Mouse (Mus musculus) adrenal gland, adult 18-20 months (tissue): Measurements from ENCODE around the gene C1galt1c1. TPM values are rescaled to one million over a fixed set of nuclear protein-coding genes. Genes with fewer than 3 reads are reported as not detected.

Experiments
- DNase-seq, 2 experiments: peaks; one replicate each; pipeline ENCODE4 v3.0.0; 2021 to 2022; ENCODE audit warnings: low spot score in 2 of 2
- long read RNA-seq, 2 experiments: library from polyadenylated mRNA; stranded (forward); transcript quantifications; one replicate each; pipeline ENCODE4 v2.0.0; 2021
- total RNA-seq, 2 experiments: library from RNA; stranded (reverse); gene quantifications; 1 replicate in 1 of 2; 2 replicates in 1 of 2; pipeline ENCODE4 v1.2.3; 2021

C1galt1c1 gene
- total RNA-seq = 10 to 100 TPM; 24.8 to 28.0 TPM
- long read RNA-seq, experiment 1, transcript C1galt1c1-201 (2 exons, 1,449 nt) = major isoform, 8 of 8 reads
- long read RNA-seq, experiment 1, partial matches to known transcripts = 0 of 8 reads
- long read RNA-seq, experiment 1, other reads (novel, unspliced or antisense) = 0 of 8 reads
- long read RNA-seq, experiment 2, transcript C1galt1c1-201 (2 exons, 1,449 nt) = major isoform, 27 of 27 reads
- long read RNA-seq, experiment 2, partial matches to known transcripts = 0 of 27 reads
- long read RNA-seq, experiment 2, other reads (novel, unspliced or antisense) = 0 of 27 reads

DNA sequence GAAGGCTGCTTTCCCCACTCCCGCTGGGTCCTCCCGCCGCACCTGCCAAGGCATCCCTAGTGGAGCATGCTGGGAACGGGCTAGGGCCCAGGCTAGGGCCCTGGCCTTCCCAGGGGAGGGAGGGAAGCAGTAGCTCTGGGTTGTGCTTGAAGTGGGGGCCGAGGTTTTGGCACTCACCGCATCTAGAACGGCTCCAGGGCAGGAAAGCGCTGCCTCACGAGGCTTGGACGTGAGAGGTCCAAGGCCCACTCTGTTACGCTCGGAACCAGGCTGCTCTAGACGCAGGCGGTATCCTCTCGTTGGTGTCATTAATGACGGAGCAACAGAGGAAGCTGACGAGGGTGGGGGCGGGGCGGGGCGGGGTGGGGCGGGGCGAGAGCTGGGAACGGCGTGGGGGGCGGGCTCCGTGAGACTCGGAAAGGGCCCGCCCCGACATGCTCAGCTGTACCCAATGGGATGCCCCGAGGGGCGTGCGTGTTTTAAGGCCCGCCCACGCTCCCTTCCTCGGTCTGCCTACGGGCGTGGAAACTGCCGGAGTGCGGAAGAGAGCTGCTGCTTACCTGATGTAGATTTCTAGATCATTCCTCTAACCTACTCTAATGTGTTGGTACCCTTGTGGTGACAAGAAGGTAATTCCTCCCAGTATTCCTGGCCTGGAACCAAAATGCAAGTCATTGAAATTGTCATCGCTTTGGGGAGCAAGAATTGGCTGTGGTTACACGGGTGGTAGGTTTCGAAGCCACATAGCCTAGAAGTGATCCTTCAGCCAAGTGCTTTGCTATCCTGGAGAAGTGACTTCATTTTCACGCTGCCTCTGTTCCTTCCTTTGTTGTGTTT is at the start of gene C1galt1c1:
Gene C1galt1c1 (minus strand): TSS at position 287 of the 837 bp plus-strand sequence.
- DNase-seq = peak; percentile 72 to 79

GRCm38 (mm10) chrX:38681972-38682371 is 47.1 kb upstream of the C1galt1c1 start:
- no peak for DNase-seq

- no peak for DNase-seq
These were observed 34.4 kb upstream of the C1galt1c1 start for GRCm38 (mm10) chrX:38669111-38669903.

- DNase-seq = no peak
These were observed 21.5 kb upstream of the C1galt1c1 start for GRCm38 (mm10) chrX:38656206-38656883.

DNA sequence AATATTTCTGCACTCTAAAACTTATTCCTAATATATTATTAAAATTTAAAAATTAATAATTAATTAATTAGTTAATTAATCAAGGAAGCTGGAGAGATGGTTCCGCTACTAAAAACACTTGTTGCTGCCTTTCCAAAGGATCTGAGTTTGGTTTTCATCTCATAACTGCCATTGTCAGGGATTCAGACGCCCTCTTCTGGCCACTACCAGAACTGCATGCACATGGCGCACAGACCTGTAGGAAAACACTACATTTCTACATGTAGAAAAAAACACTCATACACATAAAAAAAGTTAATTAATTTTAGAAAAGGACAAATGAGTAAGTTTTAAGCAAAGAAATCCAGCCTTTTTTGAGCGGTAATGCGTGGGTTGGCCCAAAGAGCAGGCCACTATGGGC is 19.8 kb upstream of the C1galt1c1 start:
- no peak for DNase-seq

GRCm38 (mm10) chrX:38653181-38653580 is 18.3 kb upstream of the C1galt1c1 start:
- no peak for DNase-seq

DNA sequence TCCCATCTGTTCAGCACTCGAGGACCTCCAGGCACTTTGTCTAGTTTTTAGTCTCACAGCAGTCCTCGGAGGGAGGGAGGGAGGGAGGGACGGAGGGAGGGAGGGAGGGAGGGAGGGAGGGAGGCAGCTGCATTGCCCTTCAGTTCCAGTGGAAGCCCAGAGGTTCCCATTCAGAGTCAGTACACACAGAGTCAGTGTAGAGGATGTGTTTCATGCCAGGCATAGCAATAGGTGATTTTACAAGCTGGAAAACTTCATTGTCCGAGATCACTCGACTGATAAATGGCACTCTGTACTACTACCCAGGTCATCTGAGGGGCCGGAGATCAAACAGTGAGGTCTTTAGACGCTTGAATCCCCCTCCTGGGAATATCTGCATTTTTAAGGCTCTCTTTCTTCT is 16.3 kb upstream of the C1galt1c1 start:
- DNase-seq = no peak

DNA sequence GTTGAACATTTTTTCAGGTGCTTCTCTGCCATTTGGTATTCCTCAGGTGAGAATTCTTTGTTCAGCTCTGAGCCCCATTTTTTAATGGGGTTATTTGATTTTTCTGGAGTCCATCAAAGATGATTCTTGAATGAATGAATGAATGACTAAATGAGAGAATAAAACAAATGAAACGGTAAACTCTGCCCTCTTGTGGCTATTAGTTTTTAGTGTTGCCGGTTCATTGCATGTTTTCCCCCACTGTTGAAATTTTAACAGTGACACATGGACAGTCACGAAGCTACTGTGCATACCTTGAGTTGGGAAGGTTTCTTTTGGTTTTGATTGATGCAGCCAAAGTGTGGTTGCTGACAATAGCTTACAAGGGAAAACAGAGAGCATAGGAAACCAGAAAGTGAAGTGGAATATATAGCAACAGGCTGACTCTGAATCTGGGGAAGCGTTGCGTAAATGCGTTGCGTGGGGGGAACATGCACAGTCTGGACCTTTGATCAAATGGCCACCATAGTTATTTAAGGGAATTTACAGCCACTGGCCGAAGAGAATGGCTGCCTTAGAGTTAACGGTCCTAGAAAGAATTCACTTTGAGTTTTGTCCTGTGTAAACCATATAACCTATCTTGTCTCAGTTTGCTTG is 15.6 kb upstream of the C1galt1c1 start:
- DNase-seq = no peak

GRCm38 (mm10) chrX:38642183-38642582 is 7.3 kb upstream of the C1galt1c1 start:
- no peak for DNase-seq

GRCm38 (mm10) chrX:38641435-38641834 is 6.5 kb upstream of the C1galt1c1 start:
- no peak for DNase-seq

GRCm38 (mm10) chrX:38635638-38635931 is 698 bp upstream of the C1galt1c1 start:
- DNase-seq = no peak

DNA sequence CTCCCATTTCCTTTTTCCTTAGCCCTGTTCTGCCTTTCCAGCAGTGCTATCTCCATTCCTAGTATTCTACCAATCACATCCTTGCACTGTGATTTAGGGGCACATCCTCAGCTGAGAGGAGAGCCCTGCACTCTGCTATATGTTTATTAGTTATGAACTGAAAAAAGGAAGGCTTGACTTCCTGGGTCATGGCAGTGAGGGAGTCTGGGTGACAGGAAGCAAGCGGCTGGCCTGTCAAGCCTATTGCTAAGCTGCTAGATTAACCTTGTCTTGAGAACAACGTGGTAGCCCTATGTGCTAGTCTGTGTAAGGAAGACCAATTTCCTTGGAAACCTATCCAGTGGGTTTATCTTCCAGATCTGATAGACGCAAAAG is 33.9 kb downstream of the C1galt1c1 start:
- DNase-seq = peak; percentile 6 to 17

DNA sequence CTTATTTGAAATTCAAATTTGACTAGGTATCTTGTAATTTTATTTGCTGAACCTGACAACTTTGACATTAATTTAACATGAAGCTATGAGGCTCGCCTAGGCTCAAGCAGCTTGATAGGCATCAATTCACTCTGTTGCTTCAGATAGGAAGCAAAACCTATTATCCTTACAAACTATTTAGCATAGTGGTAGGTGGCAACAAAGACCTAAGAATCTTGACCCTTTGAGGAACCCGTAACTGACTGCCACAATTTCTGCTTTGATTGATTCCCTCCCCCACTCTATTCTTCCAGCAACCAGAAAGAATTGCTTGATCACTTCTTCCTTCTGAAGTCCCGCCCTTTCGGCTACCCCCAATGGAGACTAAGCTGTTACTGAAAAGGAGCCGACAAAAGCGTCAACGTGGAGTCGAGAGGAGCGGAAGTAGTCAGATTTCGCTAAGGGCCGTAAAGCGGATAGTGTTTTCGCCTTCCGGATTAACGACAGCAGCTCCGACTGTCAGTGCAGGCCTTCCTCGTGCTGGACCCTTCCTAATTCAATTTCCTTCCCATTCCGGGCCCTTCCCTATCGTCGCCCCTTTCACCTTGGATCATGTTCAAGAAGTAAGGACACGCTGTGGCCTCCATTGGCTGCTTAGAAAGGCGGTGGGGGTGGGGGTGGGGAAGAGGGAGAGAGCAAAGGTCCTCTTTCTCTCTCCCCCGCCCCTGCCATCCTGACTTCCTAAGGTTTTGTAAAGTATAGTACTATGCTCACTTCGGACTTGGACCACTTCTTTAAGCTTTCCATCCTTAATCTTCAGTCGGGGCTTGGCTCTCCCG is 34.5 kb downstream of the C1galt1c1 start, which contains the start of gene Mcts1:
Gene Mcts1 (plus strand): TSS at position 402 of the 818 bp plus-strand sequence.
- DNase-seq = peak; percentile 39 to 40

- no peak for DNase-seq
These were observed 41.6 kb downstream of the C1galt1c1 start for GRCm38 (mm10) chrX:38593180-38593889.

DNA sequence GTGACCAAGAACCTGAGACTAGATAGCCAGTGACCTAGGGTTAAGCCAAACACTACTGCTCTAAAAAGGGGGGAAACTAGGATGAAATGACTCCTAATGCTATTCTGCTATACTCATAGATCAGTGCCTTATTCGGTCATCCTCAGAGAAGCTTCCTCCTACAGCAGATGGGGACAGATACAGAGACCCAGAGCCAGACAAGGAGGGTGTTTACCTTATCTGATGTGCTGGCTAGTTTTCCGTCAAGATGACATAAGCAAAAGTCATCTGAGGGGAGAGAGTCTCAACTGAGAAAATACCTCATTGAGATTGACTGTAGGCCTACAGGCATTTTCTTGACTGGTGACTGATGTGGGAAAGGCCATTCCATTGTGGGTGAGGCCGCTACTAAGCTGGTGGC is 43.1 kb downstream of the C1galt1c1 start:
- DNase-seq = no peak

GRCm38 (mm10) chrX:38589827-38590226 is 45.1 kb downstream of the C1galt1c1 start:
- no peak for DNase-seq

DNA sequence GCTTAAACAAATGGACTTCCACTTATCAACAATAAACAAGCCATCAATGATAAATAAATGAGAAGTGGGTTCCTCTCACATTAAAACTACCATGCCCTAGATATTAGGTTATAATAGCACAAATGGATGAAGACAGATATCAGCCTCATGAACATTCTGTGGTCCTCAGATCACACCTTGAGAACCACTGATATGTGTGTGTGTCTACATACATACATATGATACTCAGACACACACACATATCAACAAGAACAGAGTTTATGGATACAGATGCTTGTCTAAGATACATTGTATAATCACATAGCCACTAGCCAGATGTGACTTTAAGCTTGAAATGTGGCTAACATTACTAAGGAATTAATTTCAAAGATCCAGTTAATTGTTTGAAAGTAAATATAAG is 51.6 kb downstream of the C1galt1c1 start:
- DNase-seq = no peak

GRCm38 (mm10) chrX:38581140-38581539 is 53.7 kb downstream of the C1galt1c1 start:
- DNase-seq = no peak
